Mouse (Mus musculus) kidney, embryonic 16.5 days (tissue): ENCODE data around the gene Notch3. TPM values are rescaled to one million over a fixed set of nuclear protein-coding genes. Genes with fewer than 3 reads are reported as not detected.
"Not testable (repeated sequence)": the region's sequence is repeated elsewhere in the genome, so short reads cannot be mapped to it uniquely, and the experiment has no call there.

Experiments used
- ATAC-seq: fragments of 200-750 bp; cut with Nextera tagmentation; 2 replicates; pipeline ENCODE4 v1.8.0; 2017; ENCODE audit warnings: moderate TSS enrichment; ENCODE audit not compliant: low FRiP score, low TSS enrichment
- H3K27ac ChIP-seq: fragments of 300-500 bp; sonication (generic); 2 replicates; pipeline ENCODE4 v1.5.1; 2014; ENCODE audit warnings: low read length
- H3K27me3 ChIP-seq: fragments of 300-500 bp; sonication (generic); 2 replicates; pipeline ENCODE4 v1.6.1; 2014; ENCODE audit warnings: low read length, control low read depth, mixed read lengths; ENCODE audit not compliant: insufficient read depth
- H3K36me3 ChIP-seq: fragments of 300-500 bp; sonication (generic); 2 replicates; pipeline ENCODE4 v1.6.1; 2014; ENCODE audit warnings: low read length, control low read depth, mixed read lengths; ENCODE audit not compliant: insufficient read depth
- H3K4me1 ChIP-seq: fragments of 300-500 bp; sonication (generic); 2 replicates; pipeline ENCODE4 v1.6.1; 2014; ENCODE audit warnings: low read length, control low read depth, mixed read lengths; ENCODE audit not compliant: insufficient read depth
- H3K4me2 ChIP-seq: fragments of 300-500 bp; sonication (generic); replicated peaks from 2 replicates; pipeline ENCODE4 v1.6.1; 2014; ENCODE audit warnings: low read depth, low read length
- H3K4me3 ChIP-seq: fragments of 300-500 bp; sonication (generic); 2 replicates; pipeline ENCODE4 v1.5.1; 2014; ENCODE audit warnings: mild to moderate bottlenecking, low read length
- H3K9ac ChIP-seq: fragments of 300-500 bp; sonication (generic); replicated peaks from 2 replicates; pipeline ENCODE4 v1.6.1; 2014; ENCODE audit warnings: low read length
- H3K9me3 ChIP-seq: fragments of 300-500 bp; sonication (generic); 2 replicates; pipeline ENCODE4 v1.6.1; 2016; ENCODE audit warnings: low read length, control low read depth
- WGBS: fragments of 180-500 bp; shearing (Covaris S2); extraction: QIAGEN DNeasy Blood & Tissue Kit; methylation state at CpG from one replicate; pipeline ENCODE4 v1.1.7; 2014; 5-methylcytosine and 5-hydroxymethylcytosine counted together
- polyA plus RNA-seq: library from polyadenylated mRNA; unstranded; fragments of >200 nt; fragmentation: Nextera tagmentation; extraction: Ambion mirVana; gene quantifications from 2 replicates; pipeline ENCODE4 v1.2.1, GENCODE M21; 2015

Notch3 gene
- polyA plus RNA-seq, 1 experiment from 2014 or later, result 13.6 TPM

GRCm38 (mm10) chr17:32113523-32114421, 52.9 kb downstream of the Notch3 start:
- peak; percentile 53; the same call in 1 of the 2 replicates for ATAC-seq
- 1% methylated on average over 56 of the region's 56 CpGs for WGBS
- Histone ChIP-seq H3K27me3 (0 out of 2 replicates have a peak, but pooled peaks cover 2% of the 10 kb centered on the region), H3K4me1 (peaks cover 37% of the 10 kb centered on the region), H3K4me2 (peak overlapping the region; percentile 96), H3K4me3 (peak overlapping the region; percentile 55), H3K9me3 (no peaks in the 10 kb centered on the region), H3K9ac (peak overlapping the region; percentile 64), H3K27ac (0 out of 2 replicates have a peak overlapping the region, but pooled peaks have one; percentile 10), H3K36me3 (no peaks in the 10 kb centered on the region)

GRCm38 (mm10) chr17:32113255-32113522, 53.5 kb downstream of the Notch3 start:
- peak overlapping the region; percentile 64 for H3K9ac ChIP-seq
- H3K27me3 ChIP-seq, result 0 out of 2 replicates have a peak, but pooled peaks cover 2% of the 10 kb centered on the region
- ATAC-seq, result no peak
- no peaks in the 10 kb centered on the region for H3K9me3 ChIP-seq
- no peaks in the 10 kb centered on the region for H3K36me3 ChIP-seq
- H3K27ac ChIP-seq, result no peak overlapping the region
- H3K4me2 ChIP-seq, result peak overlapping the region; percentile 96
- H3K4me1 ChIP-seq, result peaks cover 32% of the 10 kb centered on the region
- H3K4me3 ChIP-seq, result peak overlapping the region; percentile 55
- 19% methylated on average over 8 of the region's 8 CpGs for WGBS

DNA sequence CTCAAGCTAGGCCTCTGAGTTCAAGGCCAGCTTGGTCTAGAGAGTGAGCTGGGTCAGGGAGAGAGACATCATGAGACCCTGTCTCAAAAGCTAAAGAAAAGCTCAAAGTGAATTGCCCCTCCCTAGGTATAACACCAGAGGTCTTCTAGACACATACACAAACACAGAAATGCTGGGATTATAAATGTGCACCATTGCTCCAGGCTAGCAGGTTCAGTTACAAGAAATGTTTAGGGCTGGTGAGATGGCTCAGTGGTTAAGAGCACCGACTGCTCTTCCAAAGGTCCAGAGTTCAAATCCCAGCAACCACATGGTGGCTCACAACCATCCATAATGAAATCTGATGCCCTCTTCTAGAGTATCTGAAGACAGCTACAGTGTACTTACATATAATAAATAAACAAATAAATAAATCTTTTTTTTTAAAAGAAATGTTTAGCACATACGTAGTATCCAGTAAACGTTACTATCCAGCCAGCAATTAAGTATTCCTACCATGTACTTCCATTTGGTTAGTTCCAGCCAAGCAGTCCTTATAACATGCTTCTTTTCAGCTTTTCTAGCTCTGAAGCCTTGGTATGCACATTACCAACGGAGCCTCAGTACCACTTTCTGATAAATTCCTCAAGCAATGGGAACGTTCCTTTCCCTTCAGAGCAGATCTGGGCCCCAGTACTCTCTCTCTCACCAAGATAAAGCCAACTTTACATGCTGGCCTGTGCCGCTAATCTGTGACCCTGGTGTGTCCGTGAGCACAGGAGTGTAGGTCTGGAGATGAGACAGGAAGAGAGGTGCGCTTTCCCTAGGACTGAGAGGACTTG, 54.0 kb downstream of the Notch3 start:
- Histone ChIP-seq H3K27me3 (0 out of 2 replicates have a peak, but pooled peaks cover 2% of the 10 kb centered on the region), H3K4me2 (no peak overlapping the region), H3K4me1 (peaks cover 26% of the 10 kb centered on the region), H3K9ac (no peak overlapping the region), H3K36me3 (no peaks in the 10 kb centered on the region), H3K9me3 (no peaks in the 10 kb centered on the region), H3K4me3 (no peak overlapping the region), H3K27ac (no peak overlapping the region)
- WGBS, result 77% methylated on average over 8 of the region's 8 CpGs
- ATAC-seq, result no peak

GRCm38 (mm10) chr17:32110980-32111780, 55.5 kb downstream of the Notch3 start:
- 0 out of 2 replicates have a peak, but pooled peaks cover 2% of the 10 kb centered on the region for H3K27me3 ChIP-seq
- H3K9ac ChIP-seq, result no peak overlapping the region
- no peak overlapping the region for H3K4me2 ChIP-seq
- no peaks in the 10 kb centered on the region for H3K36me3 ChIP-seq
- no peak overlapping the region for H3K27ac ChIP-seq
- no peak for ATAC-seq
- 74% methylated on average over 10 of the region's 10 CpGs for WGBS
- H3K9me3 ChIP-seq, result no peaks in the 10 kb centered on the region
- no peak overlapping the region for H3K4me3 ChIP-seq
- H3K4me1 ChIP-seq, result peaks cover 18% of the 10 kb centered on the region

DNA sequence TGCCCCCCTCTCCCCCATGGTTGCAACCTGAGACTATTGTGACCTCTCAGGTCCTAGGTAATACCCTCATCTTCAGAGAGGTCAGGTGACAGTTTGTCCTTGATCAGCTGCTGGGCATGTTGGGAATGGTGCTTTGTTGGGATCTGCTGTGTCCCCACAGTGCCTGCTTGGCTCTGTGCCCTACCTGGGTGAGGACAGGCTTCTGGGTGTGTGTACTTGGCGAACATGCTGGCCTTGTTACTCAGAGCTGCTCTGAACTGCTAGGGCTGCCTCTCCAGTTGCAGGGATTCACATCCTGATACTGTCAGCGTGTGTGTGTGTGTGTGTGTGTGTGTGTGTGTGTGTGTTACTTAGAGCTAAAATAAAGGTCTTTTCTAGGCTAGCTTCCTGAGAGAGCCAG, 56.2 kb downstream of the Notch3 start:
- H3K9ac ChIP-seq, result no peak overlapping the region
- H3K9me3 ChIP-seq, result no peaks in the 10 kb centered on the region
- H3K4me1 ChIP-seq, result peaks cover 18% of the 10 kb centered on the region
- no peak overlapping the region for H3K27ac ChIP-seq
- ATAC-seq, result no peak
- 53% methylated on average over 2 of the region's 2 CpGs for whole genome bisulfite sequencing
- H3K4me2 ChIP-seq, result no peak overlapping the region
- H3K36me3 ChIP-seq, result no peaks in the 10 kb centered on the region
- 0 out of 2 replicates have a peak, but pooled peaks cover 2% of the 10 kb centered on the region for H3K27me3 ChIP-seq
- no peak overlapping the region for H3K4me3 ChIP-seq

- Histone ChIP-seq H3K36me3 (no peaks in the 10 kb centered on the region), H3K27ac (no peak overlapping the region), H3K4me2 (no peak overlapping the region), H3K9me3 (no peaks in the 10 kb centered on the region), H3K27me3 (0 out of 2 replicates have a peak, but pooled peaks cover 2% of the 10 kb centered on the region), H3K4me1 (peaks cover 12% of the 10 kb centered on the region), H3K9ac (no peak overlapping the region), H3K4me3 (no peak overlapping the region)
- no peak for ATAC-seq
- WGBS, result 72% methylated on average over 6 of the region's 6 CpGs
Measured at GRCm38 (mm10) chr17:32109201-32109940, 57.3 kb downstream of the Notch3 start.

- H3K9ac ChIP-seq, H3K9me3 ChIP-seq, H3K4me2 ChIP-seq, ATAC-seq, H3K27me3 ChIP-seq, H3K4me3 ChIP-seq, H3K36me3 ChIP-seq, H3K4me1 ChIP-seq, H3K27ac ChIP-seq: not testable (repeated sequence)
- WGBS, result 69% methylated on average over 5 of the region's 5 CpGs
Measured at GRCm38 (mm10) chr17:32108320-32109011, 58.2 kb downstream of the Notch3 start.

GRCm38 (mm10) chr17:32107877-32108276, 58.8 kb downstream of the Notch3 start:
- Histone ChIP-seq H3K4me3 (no peak overlapping the region), H3K9me3 (no peaks in the 10 kb centered on the region), H3K9ac (no peak overlapping the region), H3K4me2 (no peak overlapping the region), H3K36me3 (no peaks in the 10 kb centered on the region), H3K27me3 (no peaks in the 10 kb centered on the region), H3K4me1 (no peaks in the 10 kb centered on the region), H3K27ac (no peak overlapping the region)
- no peak for ATAC-seq
- WGBS, result 58% methylated on average over 5 of the region's 5 CpGs
